Mouse (Mus musculus) gastrocnemius, postnatal 36 days (tissue): ENCODE measurements around the gene Gm45844. TPM values are rescaled to one million over a fixed set of nuclear protein-coding genes. Genes with fewer than 3 reads are reported as not detected.
"Not testable (repeated sequence)": the region's sequence is repeated elsewhere in the genome, so short reads cannot be mapped to it uniquely, and the experiment has no call there.

Experiments used
- DNase-seq, 2 experiments: peaks; one replicate each; pipeline ENCODE4 v3.0.0; 2022
- intact Hi-C: fragments of 180-260 bp; cut with DNase I; formaldehyde crosslinking; loops from one replicate; pipeline ENCODE4 v1.15.1; 2025
- long read RNA-seq, 2 experiments: library from polyadenylated mRNA; stranded (forward); transcript quantifications; one replicate each; pipeline ENCODE4 v2.0.0; 2021
- microRNA-seq, 2 experiments: library from miRNA; unstranded; fragments of <30 nt; microRNA quantifications; one replicate each; pipeline ENCODE4 v1.2.0; 2021
- total RNA-seq, 2 experiments: library from RNA; stranded (reverse); gene quantifications; 2 replicates each; pipeline ENCODE4 v1.2.3; 2021

Gene Gm45844
- 1 to 10 TPM in 1 of 2 experiments, under 1 TPM in 1; 0.37 to 1.1 TPM for total RNA-seq
- long read RNA-seq, experiment 1, result 0 reads
- long read RNA-seq, experiment 2, partial matches to known transcripts, result 0 of 4 reads
- long read RNA-seq, experiment 2, other reads (novel, unspliced or antisense), result 4 of 4 reads

GRCm38 (mm10) chr7:7277966-7278567, at the start of gene Gm45844:
Gene Gm45844 (minus strand): TSS chr7:7278289.
- DNase-seq, result peak; percentile 78 to 87
- intact Hi-C loops, result loop anchor here (2.0 to 5.0 kb wide), 2 partner anchors 21 to 341 kb away; no protein-coding TSS in a partner anchor

GRCm38 (mm10) chr7:7295595-7295994, 17.5 kb upstream of the Gm45844 start:
- intact Hi-C loops, result loop anchor here (10.0 kb wide), 1 partner anchor 121 kb away; the partner anchor contains the start of gene Zfp418
- no peak for DNase-seq

- DNase-seq, result no peak
- intact Hi-C loops, result no loop called here
These were observed 3.3 kb upstream of the Gm45844 start for GRCm38 (mm10) chr7:7281383-7281782.

DNA sequence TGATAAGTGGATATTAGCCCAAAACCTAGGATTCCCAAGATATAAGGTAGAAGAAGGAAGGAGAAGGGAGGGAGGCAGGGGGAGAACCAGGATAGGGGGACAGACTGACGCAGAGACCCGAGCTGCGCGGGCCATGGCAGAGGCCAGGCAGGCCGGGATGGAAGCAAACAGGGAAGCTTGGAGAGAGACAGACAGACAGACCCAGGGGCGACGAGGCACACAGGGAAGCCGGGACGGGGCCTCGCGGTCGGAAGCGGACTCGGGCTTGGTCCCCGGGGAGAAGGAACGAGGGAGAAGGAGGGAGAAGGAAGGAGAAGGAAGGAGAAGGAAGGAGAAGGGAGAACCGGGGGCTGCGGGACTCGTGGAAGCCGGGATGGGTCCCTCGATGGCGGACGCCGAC, 533 bp downstream of the Gm45844 start:
- peak in 1 of 2 experiments; percentile 33 for DNase-seq
- intact Hi-C loops, result loop anchor here (2.0 to 5.0 kb wide), 2 partner anchors 21 to 340 kb away; no protein-coding TSS in a partner anchor

DNA sequence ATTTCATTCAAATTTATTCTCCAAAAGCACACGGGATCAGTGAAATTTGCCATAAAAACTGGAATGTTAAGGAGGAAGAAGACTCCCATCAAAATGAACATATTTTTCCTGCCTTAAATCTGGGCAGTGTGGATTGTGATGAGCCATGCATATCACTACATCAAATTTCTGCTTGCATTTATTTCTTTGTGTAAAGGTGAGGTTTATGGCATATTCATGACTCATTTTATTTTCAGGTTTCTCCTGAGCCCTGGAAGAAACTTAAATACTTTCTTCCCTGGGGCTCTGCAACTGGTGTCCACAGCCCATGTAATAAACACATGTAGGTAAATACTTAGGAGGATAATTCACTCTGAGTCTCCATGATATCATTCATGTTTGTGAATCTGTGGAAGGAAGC, 30.9 kb downstream of the Gm45844 start, which contains the start of gene Vmn2r29:
TSS of gene Vmn2r29 (minus strand) at position 101 of the 400 bp plus-strand sequence.
- DNase-seq, intact Hi-C loops: not testable (repeated sequence)

- intact Hi-C loops, result not testable (repeated sequence)
- peak in 1 of 2 experiments; percentile 25 for DNase-seq
These were observed 68.6 kb downstream of the Gm45844 start, which contains the start of gene Zfp772 for GRCm38 (mm10) chr7:7209313-7210151. Gene Zfp772 (minus strand): TSS chr7:7209998.

- intact Hi-C loops, result loop anchor here (10.0 kb wide), 1 partner anchor 254 kb away; no protein-coding TSS in a partner anchor
These were observed 89.7 kb downstream of the Gm45844 start for GRCm38 (mm10) chr7:7188191-7188942.

GRCm38 (mm10) chr7:7187417-7188190, 90.5 kb downstream of the Gm45844 start:
- intact Hi-C loops, result loop anchor here (10.0 kb wide), 1 partner anchor 253 kb away; no protein-coding TSS in a partner anchor
- DNase-seq, result no peak

More at GRCm38 (mm10) chr7:7188191-7188942, 89.7 kb downstream of the Gm45844 start:
- peak; percentile 33 to 38 for DNase-seq

GRCm38 (mm10) chr7:7185897-7186296, 92.2 kb downstream of the Gm45844 start:
- no peak for DNase-seq
- intact Hi-C loops, result loop anchor here (10.0 kb wide), 1 partner anchor 251 kb away; no protein-coding TSS in a partner anchor

GRCm38 (mm10) chr7:7171227-7172147, 106.6 kb downstream of the Gm45844 start, which contains the start of gene Zfp418:
Gene Zfp418 (plus strand): TSS chr7:7171330.
- intact Hi-C loops, result loop anchor here (5.0 to 10.0 kb wide), 2 partner anchors 54 to 123 kb away; no protein-coding TSS in a partner anchor
- DNase-seq, result peak; percentile 20 to 26

Small RNA genes within 50 kb of the gene (microRNA-seq; reads per million reads assigned to microRNA genes)
- 0.74 to 1.4 reads per million in 2 experiments for gene Mir5620

Other genes starting within 250 kb of the Gm45844 start
- 1 to 10 TPM; 2.7 to 2.8 TPM for gene Zfp954, start 156.8 kb downstream of the Gm45844 start, total RNA-seq
- gene Zfp773, start 141.5 kb downstream of the Gm45844 start, total RNA-seq, result under 1 TPM; 0.56 to 0.59 TPM
- 1 to 10 TPM; 1.3 to 1.9 TPM for gene Zfp418, start 107.0 kb downstream of the Gm45844 start, total RNA-seq
- 1 to 10 TPM; 1.1 to 1.3 TPM for gene Zfp772, start 68.3 kb downstream of the Gm45844 start, total RNA-seq
- under 1 TPM; 0.15 to 0.17 TPM for gene Vmn2r29, start 31.0 kb downstream of the Gm45844 start, total RNA-seq
- gene Clcn4, start 22.6 kb upstream of the Gm45844 start, total RNA-seq, result 10 to 100 TPM; 30.6 to 30.9 TPM
- not detected for gene Vmn2r30, start 59.3 kb upstream of the Gm45844 start, total RNA-seq
- not detected for gene Gm45783, start 96.3 kb upstream of the Gm45844 start, total RNA-seq
- gene Vmn2r31, start 121.4 kb upstream of the Gm45844 start, total RNA-seq, result not detected
- gene Vmn2r32, start 201.7 kb upstream of the Gm45844 start, total RNA-seq, result not detected